Mouse (Mus musculus) liver, embryonic 16.5 days (tissue): ENCODE data around the gene Hsp90ab1. TPM values are rescaled to one million over a fixed set of nuclear protein-coding genes. Genes with fewer than 3 reads are reported as not detected.

Experiments
- ATAC-seq: fragments of 200-750 bp; cut with Nextera tagmentation; 2 replicates; pipeline ENCODE4 v1.8.0; 2017; ENCODE audit warnings: low read depth, mild to moderate bottlenecking, moderate number of reproducible peaks, moderate library complexity
- H3K27ac ChIP-seq: fragments of 300-500 bp; sonication (generic); 2 replicates; pipeline ENCODE4 v1.5.1; 2014; ENCODE audit warnings: mild to moderate bottlenecking, low read length
- H3K27me3 ChIP-seq: fragments of 300-500 bp; sonication (generic); 2 replicates; pipeline ENCODE4 v1.6.1; 2014; ENCODE audit warnings: low read depth, low read length, mixed read lengths; ENCODE audit not compliant: control insufficient read depth, insufficient read depth
- H3K36me3 ChIP-seq: fragments of 300-500 bp; sonication (generic); 2 replicates; pipeline ENCODE4 v1.6.1; 2014; ENCODE audit warnings: mild to moderate bottlenecking; ENCODE audit not compliant: control insufficient read depth, insufficient read depth
- H3K4me1 ChIP-seq: fragments of 300-500 bp; sonication (generic); 2 replicates; pipeline ENCODE4 v1.6.1; 2014; ENCODE audit warnings: low read depth, low read length, mixed read lengths; ENCODE audit not compliant: control insufficient read depth
- H3K4me2 ChIP-seq: fragments of 300-500 bp; sonication (generic); 2 replicates; pipeline ENCODE4 v1.6.1; 2014; ENCODE audit warnings: low read depth, low read length, mixed read lengths
- H3K4me3 ChIP-seq: fragments of 300-500 bp; sonication (generic); 2 replicates; pipeline ENCODE4 v1.5.1; 2014; ENCODE audit warnings: low read depth, mild to moderate bottlenecking, low read length
- H3K9ac ChIP-seq: fragments of 300-500 bp; sonication (generic); 2 replicates; pipeline ENCODE4 v1.6.1; 2014; ENCODE audit warnings: low read depth, low read length
- H3K9me3 ChIP-seq: fragments of 300-500 bp; sonication (generic); replicated peaks from 2 replicates; pipeline ENCODE4 v1.6.1; 2016; ENCODE audit warnings: low read length; ENCODE audit not compliant: control insufficient read depth
- WGBS: fragments of 180-500 bp; shearing (Covaris S2); extraction: QIAGEN DNeasy Blood & Tissue Kit; methylation state at CpG from one replicate; pipeline ENCODE4 v1.1.7; 2014; ENCODE audit not compliant: insufficient replicate concordance; 5-methylcytosine and 5-hydroxymethylcytosine counted together
- polyA plus RNA-seq: library from polyadenylated mRNA; unstranded; fragments of >200 nt; fragmentation: Nextera tagmentation; extraction: Ambion mirVana; gene quantifications from 2 replicates; pipeline ENCODE4 v1.2.1, GENCODE M21; 2015

Gene Hsp90ab1
- polyA plus RNA-seq, 1 experiment from 2014 or later = 564 TPM

- no peak for ATAC-seq
- no peaks in the 10 kb centered on the region for H3K36me3 ChIP-seq
- H3K4me2 ChIP-seq = no peak overlapping the region
- H3K9ac ChIP-seq = no peak overlapping the region
- 28% methylated on average over 5 of the region's 5 CpGs for WGBS
- H3K4me3 ChIP-seq = no peak overlapping the region
- peaks cover 22% of the 10 kb centered on the region for H3K27me3 ChIP-seq
- no peak overlapping the region for H3K27ac ChIP-seq
- no peaks in the 10 kb centered on the region for H3K4me1 ChIP-seq
- H3K9me3 ChIP-seq = no peaks in the 10 kb centered on the region
These were observed 46.5 kb downstream of the Hsp90ab1 start for GRCm38 (mm10) chr17:45526571-45526970.

GRCm38 (mm10) chr17:45524961-45525360 lies 48.1 kb downstream of the Hsp90ab1 start:
- ATAC-seq = no peak
- Histone ChIP-seq H3K9ac (no peak overlapping the region), H3K27ac (no peak overlapping the region), H3K4me2 (no peak overlapping the region), H3K4me3 (no peak overlapping the region), H3K9me3 (no peaks in the 10 kb centered on the region), H3K27me3 (peaks cover 13% of the 10 kb centered on the region), H3K36me3 (no peaks in the 10 kb centered on the region), H3K4me1 (no peaks in the 10 kb centered on the region)
- WGBS = 42% methylated on average over 4 of the region's 4 CpGs

- no peak for ATAC-seq
- WGBS = 2% methylated on average over 21 of the region's 21 CpGs
- Histone ChIP-seq H3K4me3 (no peak within 1 kb of the TSS), H3K4me2 (no peak within 1 kb of the TSS), H3K9ac (no peak within 1 kb of the TSS), H3K27ac (no peak within 1 kb of the TSS), H3K36me3 (no peaks in the 10 kb centered on the region), H3K9me3 (no peaks in the 10 kb centered on the region), H3K27me3 (peaks cover 6% of the 10 kb centered on the region), H3K4me1 (no peaks in the 10 kb centered on the region)
These were observed 49.8 kb downstream of the Hsp90ab1 start, which contains the start of gene Tcte1 for GRCm38 (mm10) chr17:45523263-45523662. Gene Tcte1 (plus strand): TSS chr17:45523434.

GRCm38 (mm10) chr17:45520136-45520535 lies 52.9 kb downstream of the Hsp90ab1 start:
- H3K4me2 ChIP-seq = no peak overlapping the region
- WGBS = 71% methylated on average over 11 of the region's 11 CpGs
- H3K9me3 ChIP-seq = no peaks in the 10 kb centered on the region
- H3K9ac ChIP-seq = no peak overlapping the region
- H3K36me3 ChIP-seq = no peaks in the 10 kb centered on the region
- no peak overlapping the region for H3K27ac ChIP-seq
- no peak for ATAC-seq
- H3K4me1 ChIP-seq = no peaks in the 10 kb centered on the region
- no peak overlapping the region for H3K4me3 ChIP-seq
- peaks cover 3% of the 10 kb centered on the region for H3K27me3 ChIP-seq

- H3K27me3 ChIP-seq = no peaks in the 10 kb centered on the region; the same call in 1 of the 2 replicates
- no peak overlapping the region for H3K4me2 ChIP-seq
- H3K4me3 ChIP-seq = no peak overlapping the region
- no peak for ATAC-seq
- no peaks in the 10 kb centered on the region; the same call in 1 of the 2 replicates for H3K4me1 ChIP-seq
- H3K27ac ChIP-seq = no peak overlapping the region
- no peak overlapping the region for H3K9ac ChIP-seq
- no peaks in the 10 kb centered on the region for H3K9me3 ChIP-seq
- no peaks in the 10 kb centered on the region for H3K36me3 ChIP-seq
- WGBS = 66% methylated on average over 12 of the region's 12 CpGs
These were observed 54.1 kb downstream of the Hsp90ab1 start for GRCm38 (mm10) chr17:45518766-45519475.

Other genes with a start within 250 kb of the Hsp90ab1 start
- gene Cdc5l, start 139.5 kb downstream of the Hsp90ab1 start, polyA plus RNA-seq = 24.7 and 25.6 TPM in 2 replicates
- gene Spats1, start 97.9 kb downstream of the Hsp90ab1 start, polyA plus RNA-seq = 0.15 and 0.21 TPM in 2 replicates
- gene Aars2, start 66.4 kb downstream of the Hsp90ab1 start, polyA plus RNA-seq = 5.3 and 5.6 TPM in 2 replicates
- 0.06 TPM in 1 of 2 replicates, not detected in the other for gene Tcte1, start 49.8 kb downstream of the Hsp90ab1 start, polyA plus RNA-seq
- gene Tmem151b, start 23.6 kb downstream of the Hsp90ab1 start, polyA plus RNA-seq = 0.12 TPM in 2 replicates
- gene Nfkbie, start 17.6 kb downstream of the Hsp90ab1 start, polyA plus RNA-seq = 1.8 TPM in 2 replicates
- gene Slc35b2, start 9.4 kb downstream of the Hsp90ab1 start, polyA plus RNA-seq = 45.3 and 46.5 TPM in 2 replicates
- 154 and 162 TPM in 2 replicates for gene Slc29a1, start 26.3 kb upstream of the Hsp90ab1 start, polyA plus RNA-seq
- gene Mymx, start 28.8 kb upstream of the Hsp90ab1 start, polyA plus RNA-seq = 0.30 and 0.35 TPM in 2 replicates
- gene Capn11, start 86.1 kb upstream of the Hsp90ab1 start, polyA plus RNA-seq = 0.08 and 0.41 TPM in 2 replicates
- 94.4 and 99.9 TPM in 2 replicates for gene Mrpl14, start 113.1 kb upstream of the Hsp90ab1 start, polyA plus RNA-seq
- gene Tmem63b, start 113.6 kb upstream of the Hsp90ab1 start, polyA plus RNA-seq = 8.2 and 10.0 TPM in 2 replicates
- gene 1600014C23Rik, start 160.6 kb upstream of the Hsp90ab1 start, polyA plus RNA-seq = not detected in 2 replicates